Mouse (Mus musculus) G1E (cell line): ENCODE results near the gene Edaradd. TPM values are rescaled to one million over a fixed set of nuclear protein-coding genes. Genes with fewer than 3 reads are reported as not detected.

Experiments used
- ATAC-seq: 2 replicates; pipeline ENCODE4 v1.8.0; 2016; ENCODE audit warnings: mild to moderate bottlenecking; ENCODE audit not compliant: insufficient number of reproducible peaks, poor library complexity, low FRiP score, severe bottlenecking; ENCODE audit errors: extremely low read depth
- DNase-seq: peaks from one replicate; pipeline ENCODE4 v3.0.0; 2012; ENCODE audit warnings: low spot score
- H3K27me3 ChIP-seq: 2 replicates; pipeline ENCODE4 v1.6.1; 2012; ENCODE audit warnings: mild to moderate bottlenecking, low read length, inconsistent platforms; ENCODE audit not compliant: insufficient read depth
- H3K36me3 ChIP-seq: replicated peaks from 2 replicates; pipeline ENCODE3; 2012; ENCODE audit warnings: mild to moderate bottlenecking, inconsistent platforms
- H3K4me1 ChIP-seq: 2 replicates; pipeline ENCODE4 v1.6.1; 2012; ENCODE audit warnings: low read depth, low read length, inconsistent platforms, mixed read lengths; ENCODE audit not compliant: insufficient read depth
- H3K4me3 ChIP-seq: 2 replicates; pipeline ENCODE4 v1.5.1; 2012; ENCODE audit warnings: low read depth, mild to moderate bottlenecking, inconsistent platforms, low read length, moderate library complexity, mixed read lengths
- H3K9me3 ChIP-seq: replicated peaks from 2 replicates; pipeline ENCODE4 v1.6.1; 2012; ENCODE audit warnings: inconsistent platforms
- CTCF ChIP-seq: IDR thresholded peaks from 2 replicates; pipeline ENCODE4 v1.5.1; 2012; ENCODE audit warnings: low read depth, low read length, inconsistent platforms, mixed read lengths
- GATA1 ChIP-seq: IDR thresholded peaks from 2 replicates; pipeline ENCODE4 v1.6.1; 2012; ENCODE audit warnings: borderline replicate concordance, low read length, inconsistent platforms, mixed read lengths
- GATA2 ChIP-seq: IDR thresholded peaks from 2 replicates; pipeline ENCODE4 v1.6.1; 2012; ENCODE audit warnings: low read depth, low read length, inconsistent platforms, borderline replicate concordance
- POLR2AphosphoS5 ChIP-seq: IDR thresholded peaks from 2 replicates; pipeline ENCODE4 v1.6.1; 2012; ENCODE audit warnings: low read depth, low read length, inconsistent platforms; ENCODE audit not compliant: insufficient replicate concordance
- TAL1 ChIP-seq: conservative IDR thresholded peaks from 2 replicates; pipeline ENCODE4 v1.6.1; 2012; ENCODE audit warnings: low read depth, low read length, inconsistent platforms, mixed read lengths
- polyA plus RNA-seq: library from polyadenylated mRNA; stranded (reverse); fragments of >175 nt; gene quantifications from 2 replicates; pipeline ENCODE4 v1.2.3, GENCODE M21; 2012
- total RNA-seq, 2 experiments: library from RNA; stranded (forward) in 1 of 2; stranded (reverse) in 1 of 2; fragments of 200-1000 nt in 1 of 2; fragments of >200 nt in 1 of 2; fragmentation: Nextera tagmentation in 1 of 2; gene quantifications; 2 replicates each; pipeline ENCODE4 v1.2.3; 2014 to 2017

The Edaradd gene
- total and polyA plus RNA-seq, 3 experiments: 0.07 to 2.0 (median 0.66) TPM

GRCm38 (mm10) chr13:12542006-12542981 lies 22.1 kb upstream of the Edaradd start:
- peaks cover 24% of the 10 kb centered on the region for H3K27me3 ChIP-seq
- ATAC-seq (peak; percentile 87), DNase-seq (peak; percentile 7)
- H3K36me3 ChIP-seq: no peaks in the 10 kb centered on the region
- no peak overlapping the region for H3K4me3 ChIP-seq
- no peak for TF ChIP-seq POLR2AphosphoS5
- no peak for TF ChIP-seq GATA2
- TF ChIP-seq GATA1: no peak
- TF ChIP-seq TAL1: no peak
- no peak for TF ChIP-seq CTCF
- no peaks in the 10 kb centered on the region for H3K9me3 ChIP-seq
- H3K4me1 ChIP-seq: peaks cover 5% of the 10 kb centered on the region

- Histone ChIP-seq H3K36me3 (no peaks in the 10 kb centered on the region), H3K27me3 (peaks cover 23% of the 10 kb centered on the region), H3K9me3 (no peaks in the 10 kb centered on the region), H3K4me1 (peaks cover 5% of the 10 kb centered on the region), H3K4me3 (no peak overlapping the region)
- DNase-seq (no peak), ATAC-seq (no peak)
- no peak for TF ChIP-seq POLR2AphosphoS5
- no peak for TF ChIP-seq GATA2
- TF ChIP-seq TAL1: no peak
- no peak for TF ChIP-seq CTCF
- no peak for TF ChIP-seq GATA1
These were observed 19.9 kb upstream of the Edaradd start for GRCm38 (mm10) chr13:12540119-12540518.

GRCm38 (mm10) chr13:12539716-12540115 lies 19.5 kb upstream of the Edaradd start:
- Histone ChIP-seq H3K36me3 (no peaks in the 10 kb centered on the region), H3K9me3 (no peaks in the 10 kb centered on the region), H3K4me1 (peaks cover 5% of the 10 kb centered on the region), H3K4me3 (no peak overlapping the region), H3K27me3 (peaks cover 21% of the 10 kb centered on the region)
- ATAC-seq (no peak), DNase-seq (no peak)
- no peak for TF ChIP-seq POLR2AphosphoS5

DNA sequence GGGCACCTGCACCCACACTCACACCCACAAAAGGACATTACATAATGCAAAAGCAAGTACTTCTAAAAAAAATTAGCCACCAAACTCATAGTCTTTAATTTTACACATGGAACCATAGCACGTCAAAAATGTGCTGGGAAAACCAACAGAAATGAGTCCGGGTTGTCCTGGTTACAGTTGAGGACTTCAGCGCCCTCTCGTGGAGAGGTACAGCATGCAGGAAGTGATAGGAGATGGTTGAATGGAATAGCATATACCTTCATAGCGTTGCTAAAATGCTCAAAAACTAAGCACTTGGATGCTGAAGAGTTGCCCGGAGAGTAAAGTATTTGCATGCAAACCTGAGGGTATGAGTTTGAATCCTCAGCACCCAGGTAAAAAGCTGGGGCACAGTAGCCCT lies 17.7 kb upstream of the Edaradd start:
- peaks cover 5% of the 10 kb centered on the region for H3K4me1 ChIP-seq
- no peaks in the 10 kb centered on the region for H3K9me3 ChIP-seq
- no peaks in the 10 kb centered on the region for H3K36me3 ChIP-seq
- TF ChIP-seq CTCF (peak; percentile 83), POLR2AphosphoS5 (no peak)
- H3K27me3 ChIP-seq: peaks cover 14% of the 10 kb centered on the region
- ATAC-seq (peak; percentile 42; the same call in 1 of the 2 replicates), DNase-seq (peak; percentile 16)
- no peak overlapping the region for H3K4me3 ChIP-seq

DNA sequence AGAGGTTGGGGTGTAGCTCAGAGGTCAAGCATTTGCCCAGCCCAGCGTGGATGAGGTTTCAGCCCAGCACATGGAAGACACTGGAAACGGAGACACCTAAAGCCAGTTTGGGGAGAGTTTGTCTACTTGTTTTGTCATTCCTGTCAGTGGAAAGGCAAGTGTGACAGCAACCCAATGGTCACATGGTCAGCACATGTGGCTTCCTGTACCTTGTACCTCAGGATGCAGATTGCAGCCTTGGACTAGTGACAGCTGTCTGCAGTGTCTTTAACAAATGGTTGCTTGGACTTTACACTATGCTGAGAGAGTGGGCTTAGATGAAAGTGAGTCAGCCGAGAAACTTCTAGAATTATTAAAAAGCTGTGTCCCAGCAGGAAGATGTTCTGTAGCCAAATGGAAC lies 14.4 kb upstream of the Edaradd start:
- Histone ChIP-seq H3K27me3 (peaks cover 5% of the 10 kb centered on the region; the same call in 1 of the 2 replicates), H3K4me1 (no peaks in the 10 kb centered on the region), H3K36me3 (no peaks in the 10 kb centered on the region), H3K4me3 (no peak overlapping the region), H3K9me3 (no peaks in the 10 kb centered on the region)
- no peak for ATAC-seq
- TF ChIP-seq TAL1 (no peak), GATA1 (no peak), POLR2AphosphoS5 (no peak), CTCF (no peak), GATA2 (no peak)
- DNase-seq: no peak

GRCm38 (mm10) chr13:12525678-12526077 lies 5.4 kb upstream of the Edaradd start:
- DNase-seq: no peak
- H3K27me3 ChIP-seq: peaks cover 3% of the 10 kb centered on the region; the same call in 1 of the 2 replicates
- no peak for TF ChIP-seq TAL1
- TF ChIP-seq GATA2: no peak
- TF ChIP-seq GATA1: no peak
- no peak for TF ChIP-seq POLR2AphosphoS5
- TF ChIP-seq CTCF: no peak
- H3K4me3 ChIP-seq: no peak overlapping the region
- no peaks in the 10 kb centered on the region for H3K4me1 ChIP-seq
- ATAC-seq: no peak
- H3K36me3 ChIP-seq: no peaks in the 10 kb centered on the region
- no peaks in the 10 kb centered on the region for H3K9me3 ChIP-seq

GRCm38 (mm10) chr13:12522346-12522745 lies 2.1 kb upstream of the Edaradd start:
- Histone ChIP-seq H3K36me3 (no peaks in the 10 kb centered on the region), H3K9me3 (no peaks in the 10 kb centered on the region), H3K4me3 (no peak overlapping the region), H3K27me3 (peaks cover 7% of the 10 kb centered on the region; the same call in 1 of the 2 replicates), H3K4me1 (no peaks in the 10 kb centered on the region)
- DNase-seq: no peak
- no peak for ATAC-seq
- TF ChIP-seq GATA2: no peak
- no peak for TF ChIP-seq TAL1
- no peak for TF ChIP-seq CTCF
- no peak for TF ChIP-seq GATA1
- no peak for TF ChIP-seq POLR2AphosphoS5
